Mouse (Mus musculus): ENCODE measurements around the gene Gpx2. TPM values are rescaled to one million over a fixed set of nuclear protein-coding genes. Genes with fewer than 3 reads are reported as not detected.

Gpx2 gene
- polyA plus RNA-seq (2015; fragmentation: Nextera tagmentation; extraction: Ambion mirVana) = 0.72 and 1.7 TPM in 2 replicates

GRCm38 (mm10) chr12:76795350-76795749, at the start of gene Gpx2:
Gene Gpx2 (minus strand): TSS chr12:76795554.
- no peak for ATAC-seq (ENCODE audit: extremely low read depth, insufficient number of reproducible peaks, low FRiP score, low TSS enrichment)
- Histone ChIP-seq H3K36me3 (no peaks in the 10 kb centered on the region), H3K9ac (no peak within 1 kb of the TSS), H3K27me3 (replicated peaks) (peaks cover 13% of the 10 kb centered on the region; the same call in 1 of the 2 replicates), H3K27ac (replicated peaks) (no peak within 1 kb of the TSS), H3K9me3 (no peaks in the 10 kb centered on the region), H3K4me1 (peaks cover 18% of the 10 kb centered on the region), H3K4me2 (no peak within 1 kb of the TSS), H3K4me3 (no peak within 1 kb of the TSS)
- WGBS = 62% methylated on average over 5 of the region's 5 CpGs

- Histone ChIP-seq H3K4me1 (no peaks in the 10 kb centered on the region), H3K4me3 (no peak overlapping the region), H3K27me3 (replicated peaks) (no peaks in the 10 kb centered on the region), H3K27ac (replicated peaks) (no peak overlapping the region), H3K9me3 (no peaks in the 10 kb centered on the region), H3K36me3 (peaks cover 7% of the 10 kb centered on the region), H3K4me2 (no peak overlapping the region), H3K9ac (no peak overlapping the region)
- no peak for ATAC-seq (ENCODE audit: extremely low read depth, insufficient number of reproducible peaks, low FRiP score, low TSS enrichment)
- WGBS = 82% methylated on average over 15 of the region's 15 CpGs
Measured at GRCm38 (mm10) chr12:76844346-76845061, 49.1 kb upstream of the Gpx2 start.

- Histone ChIP-seq H3K36me3 (peaks cover 7% of the 10 kb centered on the region), H3K4me2 (no peak overlapping the region), H3K9me3 (no peaks in the 10 kb centered on the region), H3K4me3 (no peak overlapping the region), H3K27me3 (replicated peaks) (peaks cover 3% of the 10 kb centered on the region; the same call in 1 of the 2 replicates), H3K4me1 (peaks cover 13% of the 10 kb centered on the region), H3K27ac (replicated peaks) (no peak overlapping the region), H3K9ac (no peak overlapping the region)
- no peak for ATAC-seq (ENCODE audit: extremely low read depth, insufficient number of reproducible peaks, low FRiP score, low TSS enrichment)
- WGBS = 66% methylated on average over 6 of the region's 6 CpGs
Measured at GRCm38 (mm10) chr12:76840081-76840480, 44.7 kb upstream of the Gpx2 start.

- Histone ChIP-seq H3K9me3 (no peaks in the 10 kb centered on the region), H3K36me3 (peaks cover 7% of the 10 kb centered on the region), H3K27me3 (replicated peaks) (peaks cover 4% of the 10 kb centered on the region; the same call in 1 of the 2 replicates), H3K4me1 (peaks cover 13% of the 10 kb centered on the region), H3K4me2 (no peak overlapping the region), H3K9ac (no peak overlapping the region), H3K4me3 (no peak overlapping the region), H3K27ac (replicated peaks) (no peak overlapping the region)
- ATAC-seq (ENCODE audit: extremely low read depth, insufficient number of reproducible peaks, low FRiP score, low TSS enrichment) = no peak
- WGBS = 84% methylated on average over 4 of the region's 4 CpGs
Measured at GRCm38 (mm10) chr12:76839298-76839697, 43.9 kb upstream of the Gpx2 start.

DNA sequence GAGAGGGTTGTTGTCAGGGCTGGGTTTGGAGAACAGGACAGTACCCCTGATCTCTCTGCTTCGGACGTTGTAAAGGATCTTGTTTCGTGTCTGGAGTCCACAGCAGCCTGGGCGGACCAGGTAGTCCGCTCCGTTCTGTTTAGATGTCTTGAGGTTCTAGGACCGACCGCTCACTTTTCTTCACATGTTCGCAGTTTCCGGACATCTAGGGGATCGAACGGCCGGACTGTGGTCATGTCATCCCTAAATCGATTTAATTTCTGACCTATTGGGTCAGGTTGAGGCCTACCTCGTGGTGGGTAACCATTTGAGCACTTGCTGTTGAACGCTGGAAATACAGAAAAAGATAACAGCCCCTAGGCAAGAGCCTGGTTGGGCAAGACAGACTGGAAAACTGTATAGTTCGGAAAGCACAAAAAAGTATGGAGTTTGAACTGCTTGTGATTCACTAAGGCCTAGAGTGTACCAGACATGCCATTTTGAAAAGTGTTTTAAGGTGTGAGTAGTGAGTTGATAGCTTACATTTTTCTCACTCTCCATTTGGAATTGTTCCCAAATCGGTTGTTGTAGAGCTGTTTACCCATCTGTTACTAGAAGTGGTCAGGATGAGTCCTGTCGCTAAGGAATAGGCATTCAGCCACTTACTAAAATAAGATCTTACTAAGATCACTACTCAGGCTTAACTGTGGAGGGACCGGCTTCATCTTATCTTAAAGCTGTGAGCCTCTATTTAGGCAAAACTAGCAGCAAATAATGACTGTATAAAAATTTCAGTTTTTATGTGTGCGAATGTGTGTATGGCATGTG, 42.7 kb upstream of the Gpx2 start:
- Histone ChIP-seq H3K36me3 (peaks cover 5% of the 10 kb centered on the region), H3K4me1 (peaks cover 13% of the 10 kb centered on the region), H3K9me3 (no peaks in the 10 kb centered on the region), H3K4me3 (peak overlapping the region; percentile 85), H3K9ac (peak overlapping the region; percentile 91), H3K4me2 (peak overlapping the region; percentile 84), H3K27me3 (replicated peaks) (peaks cover 11% of the 10 kb centered on the region; the same call in 1 of the 2 replicates), H3K27ac (replicated peaks) (peak overlapping the region; percentile 72; the same call in 1 of the 2 replicates)
- no peak for ATAC-seq (ENCODE audit: extremely low read depth, insufficient number of reproducible peaks, low FRiP score, low TSS enrichment)
- 10% methylated on average over 21 of the region's 21 CpGs for WGBS

DNA sequence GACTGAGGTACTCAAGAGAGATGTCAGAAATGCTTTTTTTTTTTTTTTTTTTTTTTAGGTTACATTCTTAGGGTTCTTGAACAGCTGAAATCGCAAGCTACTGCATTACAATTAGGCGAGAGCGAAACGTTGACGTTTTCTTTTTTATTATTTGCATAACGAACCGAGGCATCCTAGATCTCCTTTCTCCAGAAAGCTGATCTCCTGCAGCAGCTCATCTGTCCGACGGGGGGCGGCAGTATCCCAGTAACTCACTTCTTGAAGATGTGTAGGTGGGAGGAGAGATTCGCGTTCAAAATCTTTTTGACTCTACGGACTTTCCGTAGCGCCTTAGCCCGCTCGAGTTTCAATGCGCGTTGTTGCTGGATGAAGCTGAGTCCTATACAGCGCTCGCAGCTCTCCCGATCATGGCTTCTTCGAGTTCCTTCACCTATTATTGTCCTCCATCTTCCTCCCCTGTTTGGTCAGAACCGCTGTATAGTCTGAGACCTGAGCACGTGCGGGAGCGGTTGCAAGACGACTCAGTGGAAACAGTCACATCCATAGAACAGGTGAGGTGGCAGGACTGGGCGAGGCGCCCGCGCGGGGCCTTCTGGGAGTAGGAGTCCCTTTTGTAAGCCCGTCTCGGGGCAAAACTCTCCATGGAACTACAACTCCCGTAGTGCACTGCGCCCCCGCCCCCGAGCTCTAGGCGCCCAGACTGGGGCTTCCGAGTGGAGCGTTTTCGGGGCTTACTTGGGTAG, 41.9 kb upstream of the Gpx2 start:
- Histone ChIP-seq H3K9ac (peak overlapping the region; percentile 91), H3K27ac (replicated peaks) (peak overlapping the region; percentile 72), H3K4me3 (peak overlapping the region; percentile 85), H3K36me3 (no peaks in the 10 kb centered on the region), H3K9me3 (no peaks in the 10 kb centered on the region), H3K4me2 (peak overlapping the region; percentile 84), H3K4me1 (peaks cover 13% of the 10 kb centered on the region), H3K27me3 (replicated peaks) (peaks cover 11% of the 10 kb centered on the region; the same call in 1 of the 2 replicates)
- ATAC-seq (ENCODE audit: extremely low read depth, insufficient number of reproducible peaks, low FRiP score, low TSS enrichment) = peak; percentile 97
- WGBS = 1% methylated on average over 43 of the region's 43 CpGs

DNA sequence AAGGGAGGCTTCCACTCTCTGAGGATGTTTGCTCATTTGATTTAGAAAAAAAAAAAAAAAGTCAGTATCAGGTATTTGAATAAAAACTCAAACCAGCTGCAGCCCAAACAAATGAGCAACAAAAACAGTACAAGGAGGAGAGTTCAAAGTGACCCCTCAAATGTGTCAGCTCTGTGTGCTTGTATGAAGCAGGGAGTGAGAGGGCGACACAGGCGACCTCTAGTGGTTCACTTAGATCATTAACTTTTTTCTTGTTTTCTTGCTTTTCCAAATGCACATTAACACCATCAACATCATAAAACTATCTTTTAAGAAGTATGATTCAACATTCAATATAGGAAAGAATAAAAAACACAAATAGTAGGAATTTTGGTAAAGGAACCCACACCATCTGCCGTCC, 37.4 kb upstream of the Gpx2 start:
- H3K36me3 ChIP-seq = no peaks in the 10 kb centered on the region
- H3K9me3 ChIP-seq = no peaks in the 10 kb centered on the region
- no peak for ATAC-seq (ENCODE audit: extremely low read depth, insufficient number of reproducible peaks, low FRiP score, low TSS enrichment)
- WGBS = 6% methylated on average over 3 of the region's 3 CpGs
- H3K9ac ChIP-seq = no peak overlapping the region
- H3K27me3 ChIP-seq (replicated peaks) = peaks cover 11% of the 10 kb centered on the region; the same call in 1 of the 2 replicates
- H3K4me3 ChIP-seq = no peak overlapping the region
- peaks cover 3% of the 10 kb centered on the region; the same call in 1 of the 2 replicates for H3K4me1 ChIP-seq
- no peak overlapping the region for H3K27ac ChIP-seq (replicated peaks)
- H3K4me2 ChIP-seq = no peak overlapping the region

DNA sequence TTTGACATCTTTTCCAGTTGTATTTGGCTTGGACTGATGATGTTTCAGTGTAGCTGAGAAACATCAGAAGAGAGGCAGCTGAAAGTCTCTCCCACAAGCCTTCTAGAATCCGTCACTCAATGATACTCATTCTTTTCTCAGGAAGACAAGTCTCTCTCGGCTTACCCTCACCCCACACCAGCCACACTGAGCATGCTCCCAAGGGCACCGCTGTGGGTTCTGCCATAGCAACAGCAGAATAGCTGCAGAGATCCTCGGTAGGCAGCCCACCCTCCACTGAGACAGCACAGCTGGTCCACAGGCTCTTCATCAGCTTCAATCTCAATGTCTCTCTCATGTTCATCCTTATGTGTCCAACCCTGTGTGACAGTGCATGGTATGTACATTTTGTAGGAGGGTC, 29.9 kb upstream of the Gpx2 start:
- H3K9ac ChIP-seq = no peak overlapping the region
- H3K27ac ChIP-seq (replicated peaks) = no peak overlapping the region
- WGBS = 40% methylated on average over 4 of the region's 4 CpGs
- no peaks in the 10 kb centered on the region for H3K9me3 ChIP-seq
- H3K4me1 ChIP-seq = peaks cover 14% of the 10 kb centered on the region
- no peaks in the 10 kb centered on the region for H3K36me3 ChIP-seq
- no peak for ATAC-seq (ENCODE audit: extremely low read depth, insufficient number of reproducible peaks, low FRiP score, low TSS enrichment)
- peaks cover 50% of the 10 kb centered on the region for H3K27me3 ChIP-seq (replicated peaks)
- no peak overlapping the region for H3K4me3 ChIP-seq
- no peak overlapping the region for H3K4me2 ChIP-seq

GRCm38 (mm10) chr12:76822651-76823041, 27.3 kb upstream of the Gpx2 start, which contains the start of gene Rab15:
Gene Rab15 (minus strand): TSS chr12:76822908.
- ATAC-seq (ENCODE audit: extremely low read depth, insufficient number of reproducible peaks, low FRiP score, low TSS enrichment) = no peak
- Histone ChIP-seq H3K36me3 (no peaks in the 10 kb centered on the region), H3K27ac (replicated peaks) (no peak within 1 kb of the TSS), H3K4me1 (peaks cover 16% of the 10 kb centered on the region), H3K27me3 (replicated peaks) (peaks cover 68% of the 10 kb centered on the region), H3K9me3 (no peaks in the 10 kb centered on the region), H3K9ac (peak within 1 kb of the TSS; percentile 90), H3K4me3 (peak within 1 kb of the TSS; percentile 76), H3K4me2 (peak within 1 kb of the TSS; percentile 98)
- WGBS = 3% methylated on average over 16 of the region's 17 CpGs

- H3K9ac ChIP-seq = peak overlapping the region; percentile 90
- no peaks in the 10 kb centered on the region for H3K9me3 ChIP-seq
- H3K4me1 ChIP-seq = peaks cover 21% of the 10 kb centered on the region
- 0 out of 2 replicates have a peak, but pooled peaks have one; percentile 14 for ATAC-seq (ENCODE audit: extremely low read depth, insufficient number of reproducible peaks, low FRiP score, low TSS enrichment)
- H3K4me3 ChIP-seq = peak overlapping the region; percentile 76
- WGBS = under 1% methylated on average over 49 of the region's 66 CpGs
- H3K27ac ChIP-seq (replicated peaks) = no peak overlapping the region
- peak overlapping the region; percentile 98 for H3K4me2 ChIP-seq
- no peaks in the 10 kb centered on the region for H3K36me3 ChIP-seq
- peaks cover 68% of the 10 kb centered on the region for H3K27me3 ChIP-seq (replicated peaks)
Measured at GRCm38 (mm10) chr12:76822002-76822650, 26.8 kb upstream of the Gpx2 start.

Measured in heart, embryonic 13.5 days (tissue).